In genomic region chr11:102981151-102981890, GRCm38 (mm10) we compare ENCODE assay signal across 29 mouse cellular contexts. TPM values are rescaled to one million over a fixed set of nuclear protein-coding genes. Genes with fewer than 3 reads are reported as not detected.
A peak's percentile ranks its signal among the peaks of the same experiment; 100 is the strongest.
DNase-seq lines count a peak whose midpoint lies in the region; ATAC-seq and TF ChIP-seq lines count a peak whose summit lies in the region.
"Had no signal": no experiment of that assay in that cellular context is flagged by ENCODE, and none has a peak within 500 bp of the region (broad histone marks: within the 10 kb centered on the region; RNA-seq: fewer than 3 reads in every experiment).

No protein-coding gene starts in this region.

- dilution Hi-C loops in CH12.LX (cut with MboI; ENCODE audit: extremely low pct_ligation_motif_present, extremely low pct_unique_long_range_greater_than_20kb, low sequenced_read_pairs), result no loop called here

- TF ChIP-seq RAD21 in CH12.LX (IDR thresholded peaks at IDR 0.05; ENCODE audit: low read depth, low read length), result no peak

- no peak overlapping the region for H3ac ChIP-seq in myocyte (ENCODE audit: control insufficient read depth, insufficient read length)

- H3K27me3 ChIP-seq in heart, embryonic 12.5 days (replicated peaks), result peaks cover 8% of the 10 kb centered on the region
- H3K27me3 ChIP-seq in CH12.LX (replicated peaks) (peaks cover 61% of the 10 kb centered on the region), myocyte (ENCODE audit: control insufficient read depth, insufficient read depth, insufficient read length) (no peaks in the 10 kb centered on the region)
- H3K27me3 ChIP-seq: limb, embryonic 13.5 days; lung, embryonic 15.5 days had no signal

- H3K36me3 ChIP-seq in heart, embryonic 12.5 days, result no peaks in the 10 kb centered on the region
- H3K36me3 ChIP-seq in CH12.LX (replicated peaks in 1 of 2; ENCODE audit: control insufficient read depth in 1 of 2, insufficient read depth in 1 of 2, low read length in 1 of 2), result no peaks in the 10 kb centered on the region
- H3K36me3 ChIP-seq in myocyte (ENCODE audit: control insufficient read depth, insufficient read depth), result no peaks in the 10 kb centered on the region
- H3K36me3 ChIP-seq: G1E; heart, embryonic 13.5 days; kidney, embryonic 15.5 days; limb, embryonic 13.5 days; lung, embryonic 15.5 days; midbrain, embryonic 10.5 days; neural tube, embryonic 13.5 days had no signal

- WGBS in heart, embryonic 12.5 days, result 52% methylated on average over 10 of the region's 10 CpGs

- TF ChIP-seq CTCF in CH12.LX (conservative IDR thresholded peaks at IDR 0.05 in 1 of 2, IDR thresholded peaks at IDR 0.05 in 1 of 2; ENCODE audit: low read depth in 2 of 2, low read length in 2 of 2), result no peak

- TF ChIP-seq POLR2A in CH12.LX (IDR thresholded peaks at IDR 0.05; ENCODE audit: low read depth, low read length) (no peak), myocyte (IDR thresholded peaks at IDR 0.05; ENCODE audit: insufficient read length, low read depth) (no peak)

- ATAC-seq in heart, embryonic 12.5 days (ENCODE audit: insufficient number of reproducible peaks, low FRiP score), result no peak
- ATAC-seq: forebrain, embryonic 14.5 days; hindbrain, embryonic 16.5 days; midbrain, embryonic 16.5 days had no signal

- H3K27ac ChIP-seq in heart, embryonic 12.5 days (ENCODE audit: poor library complexity, severe bottlenecking), result no peak overlapping the region
- H3K27ac ChIP-seq in CH12.LX (ENCODE audit: insufficient read depth, low read depth), result no peak overlapping the region
- H3K27ac ChIP-seq: heart, embryonic 13.5 days; kidney, embryonic 15.5 days; layer of hippocampus, adult 2 months; limb, embryonic 13.5 days; lung, embryonic 15.5 days; midbrain, embryonic 10.5 days; neural tube, embryonic 13.5 days had no signal

- H3K4me3 ChIP-seq in heart, embryonic 12.5 days, result no peak overlapping the region
- H3K4me3 ChIP-seq in CH12.LX (replicated peaks in 1 of 3; ENCODE audit: low read depth in 2 of 3, low read length in 2 of 3, poor library complexity in 1 of 3), result no peak overlapping the region
- no peak overlapping the region for H3K4me3 ChIP-seq in myocyte
- H3K4me3 ChIP-seq: heart, embryonic 13.5 days; kidney, embryonic 15.5 days; layer of hippocampus, adult 2 months; limb, embryonic 13.5 days; lung, embryonic 15.5 days; midbrain, embryonic 10.5 days; neural tube, embryonic 13.5 days had no signal

- H3K9me3 ChIP-seq in heart, embryonic 12.5 days (replicated peaks), result no peaks in the 10 kb centered on the region
- peaks cover 5% of the 10 kb centered on the region for H3K9me3 ChIP-seq in CH12.LX (replicated peaks; ENCODE audit: low read length)
- H3K9me3 ChIP-seq: G1E; heart, embryonic 13.5 days; kidney, embryonic 15.5 days; limb, embryonic 13.5 days; lung, embryonic 15.5 days; midbrain, embryonic 10.5 days; neural tube, embryonic 13.5 days had no signal

- DNase-seq in heart, adult 11 months, result peak; percentile 79
- DNase-seq in CH12.LX (ENCODE audit: extremely low read depth), result no peak
- DNase-seq in thymus, postnatal 4 days, result peak; percentile 53
- no peak for DNase-seq in embryo, embryonic 11 days
- no peak for DNase-seq in cerebellum, adult 8-10 months
- DNase-seq: B cell, adult 2 months; cerebellum, adult 18-20 months; cerebellum, postnatal 25 days; gastrocnemius, postnatal 25 days; heart, adult 18-20 months; heart, postnatal 10 days; kidney, adult 18-20 months; kidney, postnatal 25 days had no signal

- H3K4me1 ChIP-seq in heart, embryonic 12.5 days (replicated peaks), result peaks cover 16% of the 10 kb centered on the region; the same call in 1 of the 2 replicates
- H3K4me1 ChIP-seq in CH12.LX (ENCODE audit: control insufficient read depth in 1 of 2, insufficient read depth in 2 of 2), result 0 out of 4 replicates have a peak, but pooled peaks cover 2 to 5% of the 10 kb centered on the region in 2 experiments
- H3K4me1 ChIP-seq: limb, embryonic 13.5 days had no signal

- no peak overlapping the region for H3K4me2 ChIP-seq in heart, embryonic 12.5 days
- no peak overlapping the region for H3K4me2 ChIP-seq in CH12.LX (ENCODE audit: insufficient read depth, low read depth, poor library complexity, severe bottlenecking)
- H3K4me2 ChIP-seq in myocyte (ENCODE audit: low read depth), result peak overlapping the region; percentile 8
- H3K4me2 ChIP-seq: heart, embryonic 13.5 days; kidney, embryonic 15.5 days; limb, embryonic 13.5 days; liver, embryonic 11.5 days; lung, embryonic 15.5 days; neural tube, embryonic 13.5 days had no signal

- TF ChIP-seq EP300 in CH12.LX (IDR thresholded peaks at IDR 0.05; ENCODE audit: low read length), result no peak

- in situ Hi-C loops in CH12.LX (cut with MboI; ENCODE audit: low pct_ligation_motif_present, low pct_unique_long_range_greater_than_20kb, low sequenced_read_pairs), result no loop called here

- no peak overlapping the region for H3K9ac ChIP-seq in heart, embryonic 12.5 days
- H3K9ac ChIP-seq in CH12.LX (ENCODE audit: insufficient read depth, low read depth), result no peak overlapping the region
- H3K9ac ChIP-seq: heart, embryonic 13.5 days; kidney, embryonic 15.5 days; limb, embryonic 13.5 days; lung, embryonic 15.5 days; neural tube, embryonic 13.5 days had no signal

- H3K79me2 ChIP-seq in CH12.LX (replicated peaks; ENCODE audit: control insufficient read depth, extremely low read depth, insufficient read depth, poor library complexity, severe bottlenecking) (no peaks in the 10 kb centered on the region), myocyte (ENCODE audit: control insufficient read depth, insufficient read depth) (no peaks in the 10 kb centered on the region)

TF ChIP-seq in CH12.LX, 34 proteins besides CTCF, POLR2A, EP300 and RAD21:
- TF ChIP-seq SMC3 (IDR thresholded peaks at IDR 0.05; ENCODE audit: low read depth, low read length) (no peak), BHLHE40 (IDR thresholded peaks at IDR 0.05; ENCODE audit: low read depth, low read length) (peak; percentile 39; the same call in 1 of the 2 replicates), ELF1 (IDR thresholded peaks at IDR 0.05; ENCODE audit: low read depth, low read length) (0 out of 2 replicates have a peak, but pooled peaks have one; percentile 11), NELFE (IDR thresholded peaks at IDR 0.05; ENCODE audit: low read depth, low read length) (no peak), JUN (IDR thresholded peaks at IDR 0.05; ENCODE audit: insufficient read depth, low read depth, low read length) (no peak)

TF ChIP-seq in myocyte, 11 proteins besides CTCF, POLR2A, EP300 and RAD21:
- no peak for TF ChIP-seq REST (IDR thresholded peaks at IDR 0.05; ENCODE audit: insufficient read depth, insufficient read length)
- TF ChIP-seq MAX (IDR thresholded peaks at IDR 0.05; ENCODE audit: low read depth), result no peak
- TF ChIP-seq E2F4 (IDR thresholded peaks at IDR 0.05; ENCODE audit: insufficient read depth), result no peak
- peak; percentile 49 for TF ChIP-seq USF1 (IDR thresholded peaks at IDR 0.05; ENCODE audit: low read depth)
- TF ChIP-seq SRF (IDR thresholded peaks at IDR 0.05; ENCODE audit: control insufficient read depth, insufficient read length, low read depth), result no peak
- TF ChIP-seq MYOG (IDR thresholded peaks at IDR 0.05; ENCODE audit: control insufficient read depth in 1 of 3, insufficient read depth in 1 of 3, insufficient read length in 2 of 3, low read depth in 2 of 3), result no peak
- TF ChIP-seq TCF3 (IDR thresholded peaks at IDR 0.05; ENCODE audit: insufficient read length, low read depth), result no peak

RNA-seq across cellular contexts. Expression of gene C1ql1, which starts 34.8 kb away (rescaled TPM):
- polyA plus RNA-seq in heart, embryonic 12.5 days (2016; fragmentation: Nextera tagmentation; extraction: Ambion mirVana), result 0.87 and 1.4 TPM in 2 replicates
- total RNA-seq in CH12.LX (2012; rRNA removed) (not detected in 2 replicates), CH12.LX (2014; rRNA removed) (not detected in 2 replicates)
- polyA plus RNA-seq in CH12.LX (2012; ENCODE audit: insufficient read length, low read depth) (not detected in 2 replicates), myocyte (2012; fragmentation: generic; extraction: Trizol) (0.74 TPM)
- total RNA-seq: G1E; gastrocnemius, adult 18-20 months; heart, adult 18-20 months; megakaryocyte progenitor cell, adult 5-6 weeks had no signal
- polyA plus RNA-seq: G1E had no signal

RNA-seq across cellular contexts. Expression of gene Nmt1, which starts 46.7 kb away (rescaled TPM):
- 46.9 and 50.4 TPM in 2 replicates for polyA plus RNA-seq in heart, embryonic 12.5 days (2016; fragmentation: Nextera tagmentation; extraction: Ambion mirVana)
- total RNA-seq in CH12.LX (2012; rRNA removed) (84.5 and 93.2 TPM in 2 replicates), CH12.LX (2014; rRNA removed) (108 and 115 TPM in 2 replicates)
- polyA plus RNA-seq in CH12.LX (2012; ENCODE audit: insufficient read length, low read depth) (205 and 208 TPM in 2 replicates), myocyte (2012; fragmentation: generic; extraction: Trizol) (77.1 TPM)

RNA-seq across cellular contexts. Expression of gene Dcakd, which starts 46.8 kb away (rescaled TPM):
- polyA plus RNA-seq in heart, embryonic 12.5 days (2016; fragmentation: Nextera tagmentation; extraction: Ambion mirVana), result 94.1 and 95.2 TPM in 2 replicates
- total RNA-seq in CH12.LX (2012; rRNA removed) (22.4 and 24.0 TPM in 2 replicates), CH12.LX (2014; rRNA removed) (7.8 and 8.8 TPM in 2 replicates)
- polyA plus RNA-seq in CH12.LX (2012; ENCODE audit: insufficient read length, low read depth) (74.1 and 89.0 TPM in 2 replicates), myocyte (2012; fragmentation: generic; extraction: Trizol) (199 TPM)

RNA-seq across cellular contexts. Expression of gene Kif18b, which starts 56.4 kb away (rescaled TPM):
- 6.4 and 8.6 TPM in 2 replicates for polyA plus RNA-seq in heart, embryonic 12.5 days (2016; fragmentation: Nextera tagmentation; extraction: Ambion mirVana)
- total RNA-seq in CH12.LX (2012; rRNA removed) (50.1 and 54.4 TPM in 2 replicates), CH12.LX (2014; rRNA removed) (30.5 and 32.6 TPM in 2 replicates)
- polyA plus RNA-seq in CH12.LX (2012; ENCODE audit: insufficient read length, low read depth) (47.6 and 54.0 TPM in 2 replicates), myocyte (2012; fragmentation: generic; extraction: Trizol) (18.4 TPM)
- total RNA-seq: gastrocnemius, adult 18-20 months had no signal

Comparison
In these comparisons a context has a peak if more than half of its experiments do, and no peak if none do; other contexts are left out.
1. DNase-seq: peak in heart, adult 11 months (single experiment) and thymus, postnatal 4 days (single experiment); none in CH12.LX (single experiment), embryo, embryonic 11 days (single experiment) and cerebellum, adult 8-10 months (single experiment).